Mouse (Mus musculus) layer of hippocampus, adult 11-12 months (tissue): ENCODE measurements around the gene Xrcc6.

Experiments used
- DNase-seq: peaks from one replicate; pipeline ENCODE4 v3.0.0; 2022; ENCODE audit warnings: low spot score

The Xrcc6 gene

DNA sequence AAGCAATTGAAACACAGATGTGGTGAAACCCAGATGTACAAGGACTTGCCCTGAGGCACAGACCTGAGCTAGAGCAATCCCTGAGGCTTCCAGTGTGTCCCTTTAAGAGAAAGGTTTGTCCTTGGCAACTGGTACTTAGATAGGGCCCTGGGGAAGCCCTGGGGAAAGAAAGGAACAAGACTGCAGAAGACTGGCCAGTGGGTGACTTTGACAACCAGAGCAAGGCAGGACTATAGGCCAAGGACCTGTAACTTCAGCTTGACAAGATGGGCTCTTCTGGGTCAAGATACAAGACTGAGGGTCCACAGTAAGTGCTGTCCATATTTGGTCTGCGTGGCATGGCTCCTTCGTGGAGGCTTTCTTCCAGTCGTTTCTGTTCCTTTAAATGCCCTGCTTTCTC lies at the start of gene Xrcc6:
Xrcc6 (plus strand) TSS at position 190 of the 400 bp plus-strand sequence.
- DNase-seq: no peak

DNA sequence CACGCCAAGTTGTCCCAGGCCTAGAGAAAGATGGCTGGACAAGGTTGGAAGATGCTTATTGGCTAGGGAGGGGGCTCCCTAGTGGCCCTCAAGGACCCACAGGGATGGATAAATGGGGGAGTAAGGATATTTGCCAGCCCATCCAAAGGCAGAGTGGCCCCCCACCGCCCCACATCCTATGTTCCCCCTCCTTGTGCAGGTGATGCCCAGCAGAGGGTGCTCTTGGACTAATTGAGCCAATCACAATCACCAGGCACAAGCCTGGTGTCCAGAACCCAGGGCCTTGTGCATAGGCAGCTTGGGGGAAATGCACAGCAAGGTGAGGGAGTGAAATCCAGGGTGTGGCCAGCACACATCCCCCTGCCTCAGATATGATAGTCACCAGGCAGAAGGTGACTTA lies 49.4 kb upstream of the Xrcc6 start:
- no peak for DNase-seq

DNA sequence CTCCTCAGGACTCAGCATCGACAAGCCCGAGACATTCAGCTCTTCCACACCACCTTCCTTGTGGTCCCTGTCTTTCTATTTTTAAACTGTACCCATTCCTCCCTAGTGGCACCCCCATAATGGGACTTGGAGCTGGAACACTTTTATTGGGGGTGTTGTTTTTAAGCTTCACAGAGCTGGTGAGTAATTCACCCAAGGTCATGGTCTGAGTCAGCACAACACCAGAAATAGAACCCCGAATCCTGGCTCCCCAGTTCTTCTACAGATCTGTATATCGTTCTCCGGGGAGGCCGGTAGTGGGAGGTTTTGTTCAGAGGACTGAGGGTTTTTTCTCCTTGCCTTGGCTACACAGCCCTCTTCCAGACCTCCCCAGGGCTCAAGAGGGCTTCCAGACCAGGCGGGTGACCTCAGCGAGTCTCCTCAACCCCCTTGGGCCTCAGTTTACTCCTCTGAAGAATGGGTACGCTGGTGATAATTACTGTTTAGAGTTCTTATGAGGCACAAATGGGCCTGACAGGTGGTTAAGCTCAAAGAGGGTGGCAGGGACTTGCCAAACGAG lies 48.4 kb upstream of the Xrcc6 start:
- DNase-seq: no peak

DNA sequence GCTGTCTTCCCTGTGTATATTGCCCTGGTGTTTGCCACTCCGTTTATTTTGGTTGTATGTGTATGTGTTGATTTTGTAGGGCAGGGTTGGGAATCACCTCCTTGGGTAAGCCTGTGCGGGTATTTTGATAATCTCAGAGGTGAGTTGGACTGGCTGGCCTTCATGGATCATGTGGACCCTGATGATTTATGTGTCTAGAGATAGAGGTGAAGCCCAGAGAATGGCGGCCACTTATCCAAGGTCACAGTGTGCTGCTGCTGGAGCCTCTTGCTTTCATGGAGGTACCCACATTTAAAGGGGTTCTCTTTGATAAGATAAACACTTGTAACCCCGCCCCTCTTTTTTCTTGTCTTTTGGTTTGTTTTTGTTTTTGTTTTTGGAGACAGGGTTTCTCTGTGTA lies 47.9 kb upstream of the Xrcc6 start:
- DNase-seq: no peak

DNA sequence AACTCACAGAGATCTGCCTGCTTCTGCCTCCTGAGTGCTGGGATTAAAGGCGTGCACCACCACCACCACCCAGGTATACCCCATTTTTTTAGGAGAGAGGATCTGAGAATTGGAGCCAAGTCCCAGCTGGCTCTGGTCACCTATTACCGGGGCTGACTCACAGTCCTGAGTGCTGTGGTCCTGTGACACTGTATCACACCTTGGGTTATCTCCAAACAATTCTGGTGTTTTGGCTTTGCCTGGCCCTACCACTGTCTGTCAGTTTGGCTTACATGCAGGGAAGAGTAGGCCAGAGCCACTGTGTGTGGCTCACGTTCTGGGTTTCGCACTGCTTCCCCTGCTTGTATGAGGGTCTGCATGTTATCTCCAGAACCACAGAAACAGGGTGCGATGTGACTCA lies 47.4 kb upstream of the Xrcc6 start:
- no peak for DNase-seq

DNA sequence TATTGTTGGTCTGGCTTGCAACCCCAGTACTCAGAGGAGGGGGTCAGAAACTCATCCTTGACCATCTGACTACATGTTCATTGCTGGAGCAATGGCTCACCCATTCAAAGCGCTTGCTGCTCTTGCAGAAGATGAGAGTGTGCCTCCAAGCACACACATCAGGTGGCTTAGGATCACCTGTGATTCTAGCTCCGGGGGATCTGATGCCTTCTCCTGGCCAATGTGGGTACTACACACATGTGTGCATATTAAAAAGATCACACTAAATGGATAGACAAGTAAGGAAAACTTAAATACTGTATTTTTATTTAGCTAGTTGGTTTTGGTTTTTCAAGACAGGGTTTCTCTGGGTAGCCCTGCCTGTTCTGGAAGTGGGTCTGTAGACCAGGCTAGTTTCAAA lies 46.6 kb upstream of the Xrcc6 start:
- DNase-seq: no peak

DNA sequence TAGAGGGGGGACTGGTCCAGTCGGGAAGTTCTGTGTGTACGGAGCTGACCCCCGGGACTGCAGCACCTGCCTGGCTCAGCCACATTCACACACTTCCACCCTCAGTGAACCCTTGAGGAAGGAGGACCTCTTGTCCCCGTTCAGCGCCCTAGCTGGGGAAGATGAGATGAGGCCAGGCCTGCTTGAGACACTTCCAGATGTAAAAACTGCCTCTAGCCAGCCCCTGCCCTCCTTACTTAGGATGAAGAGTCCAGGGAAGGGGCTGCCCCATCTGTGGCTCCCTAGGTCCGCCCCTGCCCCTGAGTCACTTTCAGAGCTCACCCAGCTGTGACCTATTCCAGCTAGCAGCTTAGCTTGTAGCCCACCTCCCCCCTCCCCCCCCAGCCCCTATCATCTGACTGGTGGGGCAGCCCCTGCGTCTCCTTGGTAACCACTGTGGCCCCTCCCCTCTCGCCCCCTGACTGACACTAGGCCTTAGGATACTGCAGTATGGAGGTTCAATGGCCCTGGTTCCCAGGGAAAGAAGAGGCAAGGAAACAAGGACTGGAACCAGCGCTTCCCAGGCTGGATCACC lies 44.4 kb upstream of the Xrcc6 start:
- DNase-seq: no peak

DNA sequence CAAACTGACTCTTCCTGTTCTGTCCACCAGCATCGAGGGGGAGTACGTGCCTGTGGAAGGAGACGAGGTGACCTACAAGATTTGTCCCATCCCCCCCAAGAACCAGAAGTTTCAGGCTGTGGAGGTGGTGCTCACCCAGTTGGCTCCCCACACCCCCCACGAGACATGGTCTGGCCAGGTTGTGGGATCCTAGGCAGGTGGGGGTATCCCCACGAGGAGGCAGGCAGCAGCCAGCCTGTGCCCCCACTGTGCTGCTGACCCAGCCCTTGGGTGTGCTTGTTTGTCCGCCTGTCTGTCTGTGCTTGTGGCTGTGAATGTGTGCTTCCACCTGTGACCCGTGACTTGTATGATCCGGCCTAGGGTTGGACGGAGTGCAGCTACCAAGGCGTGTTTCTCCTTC lies 38.6 kb upstream of the Xrcc6 start:
- DNase-seq: no peak

DNA sequence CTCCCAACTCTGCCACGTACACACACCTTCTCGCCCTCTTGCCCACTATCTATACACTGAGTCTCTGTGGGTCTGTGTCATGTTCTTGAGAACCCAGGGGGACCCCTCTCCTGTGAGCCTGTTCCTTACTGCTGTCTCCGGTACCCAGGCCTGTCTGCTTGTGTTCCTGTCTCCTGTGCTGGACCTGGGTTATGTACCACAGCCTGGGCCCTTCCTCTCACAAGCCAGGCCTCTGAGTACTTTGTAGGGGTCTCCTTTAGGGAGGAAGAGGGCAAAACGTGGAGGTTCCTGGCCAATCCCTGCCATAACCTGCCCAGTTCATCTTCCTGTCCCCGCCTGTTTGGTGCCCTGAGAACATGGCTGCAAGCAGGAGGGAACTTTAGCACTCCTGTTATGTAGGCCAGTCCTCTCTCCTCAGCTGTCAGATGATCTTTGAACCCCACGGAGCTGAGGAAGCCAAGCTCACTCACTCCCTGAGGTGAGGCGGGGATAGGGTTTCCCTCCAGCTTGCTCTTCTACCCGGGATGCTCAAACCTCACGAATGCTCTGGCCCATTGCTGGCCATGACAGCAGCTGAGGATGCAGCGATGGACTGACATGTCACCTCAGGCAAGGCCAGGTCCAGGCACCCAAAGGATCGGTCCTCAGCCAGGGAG lies 38.0 kb upstream of the Xrcc6 start:
- DNase-seq: no peak

DNA sequence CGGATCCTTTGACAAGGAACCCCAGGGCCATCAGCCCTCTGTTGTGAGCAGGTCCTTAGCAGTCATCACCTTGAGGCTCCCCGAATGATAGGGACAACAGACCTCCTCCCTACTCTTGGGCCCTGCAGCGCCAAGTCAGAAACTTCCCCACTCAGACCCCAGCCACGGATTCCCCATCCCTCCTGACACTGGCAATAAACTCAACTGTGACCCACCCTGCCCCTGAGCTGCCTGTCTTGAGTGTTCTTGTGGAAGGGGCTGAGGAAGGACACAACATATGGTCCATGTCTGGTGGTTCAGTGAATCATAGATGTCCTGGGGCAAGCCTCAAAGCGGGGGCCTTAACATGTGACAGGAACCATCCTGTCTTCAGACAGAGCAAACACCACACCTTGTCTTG lies 36.9 kb upstream of the Xrcc6 start:
- no peak for DNase-seq

DNA sequence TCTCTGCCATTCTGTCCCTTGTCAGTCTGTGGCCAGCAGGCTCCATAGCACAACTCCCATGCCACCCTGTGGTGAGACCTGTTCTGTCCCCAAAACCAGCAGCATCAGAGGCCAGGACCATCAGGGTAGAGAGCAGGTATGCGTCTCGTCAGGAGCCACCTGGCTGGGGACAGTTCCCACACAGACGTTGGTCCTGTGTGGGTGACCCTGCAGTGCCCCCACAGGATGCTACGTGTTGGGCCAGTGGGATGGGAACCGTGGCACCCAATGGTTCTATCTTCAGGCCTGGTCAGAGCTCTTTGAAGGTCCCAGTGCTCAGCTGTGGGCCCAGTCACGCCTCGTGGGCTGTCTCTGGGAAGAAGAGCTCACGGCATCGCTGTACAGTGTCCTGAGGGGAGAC lies 36.5 kb upstream of the Xrcc6 start:
- DNase-seq: no peak

DNA sequence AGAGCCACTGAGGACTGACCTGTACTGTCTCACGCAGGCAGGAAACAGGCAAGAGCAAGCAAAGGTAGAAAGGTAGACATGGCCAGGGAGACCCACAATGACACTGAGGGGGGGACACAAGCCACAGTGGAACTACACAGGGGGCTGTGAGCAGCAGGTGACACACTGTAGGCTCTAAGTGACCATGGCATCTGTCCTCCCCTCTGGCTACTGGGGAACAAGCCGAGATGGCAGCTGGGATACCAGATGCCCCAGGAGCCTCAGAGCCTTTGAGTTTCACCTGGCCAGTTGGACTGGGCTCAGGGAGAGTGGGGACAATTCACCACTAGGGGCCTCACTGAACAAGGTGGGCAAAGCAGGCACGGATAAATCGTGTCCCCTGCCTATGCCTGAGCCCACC lies 35.3 kb upstream of the Xrcc6 start:
- no peak for DNase-seq

DNA sequence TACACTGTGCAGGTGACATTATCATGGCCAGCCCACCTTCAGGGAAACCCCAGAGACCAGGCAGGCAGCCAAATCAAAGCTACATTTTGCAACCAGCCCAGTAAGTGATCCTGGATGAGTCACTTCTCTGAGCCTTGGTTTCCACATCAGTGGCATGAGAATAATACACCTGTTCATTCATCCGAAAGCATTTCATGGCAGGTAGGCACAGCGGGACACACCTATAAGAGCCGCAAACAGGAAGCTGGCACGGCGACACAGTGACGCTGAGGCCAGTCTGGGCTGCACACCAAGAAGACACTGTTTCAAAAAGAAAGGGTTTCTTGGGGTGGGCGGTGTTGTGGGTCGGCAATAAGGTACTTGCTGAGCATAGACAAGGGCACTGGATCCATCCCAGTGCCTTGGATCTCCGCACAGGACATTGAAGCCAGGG lies 33.5 kb upstream of the Xrcc6 start:
- no peak for DNase-seq

DNA sequence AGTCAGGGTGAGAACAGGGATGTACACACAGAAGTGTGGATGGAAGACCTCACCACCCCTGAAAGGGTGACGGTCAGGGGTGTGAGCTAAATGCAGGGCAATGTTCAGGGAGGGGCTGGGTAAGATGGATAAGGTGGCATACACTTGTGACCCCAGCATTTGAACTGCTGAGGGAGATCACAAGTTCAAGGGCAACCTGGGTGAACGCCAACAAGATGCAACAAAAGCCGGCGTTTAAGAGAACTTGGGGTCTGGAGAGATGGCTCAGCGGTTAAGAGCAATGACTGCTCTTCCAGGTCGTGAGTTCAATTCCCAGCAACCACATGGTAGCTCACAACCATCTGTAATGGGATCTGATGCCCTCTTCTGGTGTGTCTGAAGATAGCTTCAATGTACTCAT lies 32.9 kb upstream of the Xrcc6 start:
- no peak for DNase-seq

DNA sequence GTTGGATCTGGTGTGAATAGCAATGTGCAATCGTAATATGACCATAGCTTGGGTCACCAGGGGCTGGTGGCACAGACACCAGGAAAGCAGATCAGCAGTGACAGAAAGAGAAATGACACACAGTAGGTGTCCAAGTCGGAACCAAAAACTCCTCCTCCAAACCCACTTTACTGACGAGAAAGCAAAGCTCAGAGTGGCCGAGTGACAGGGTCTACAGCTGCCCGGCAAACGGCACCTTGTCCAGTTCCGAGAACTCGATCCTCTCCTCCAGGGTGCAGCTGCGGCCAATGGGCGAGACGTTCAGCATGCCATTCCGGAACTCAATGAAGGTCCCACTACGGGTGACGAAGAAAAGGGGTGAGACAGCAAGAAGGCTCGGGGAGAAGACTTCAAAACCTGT lies 32.2 kb upstream of the Xrcc6 start:
- DNase-seq: no peak

DNA sequence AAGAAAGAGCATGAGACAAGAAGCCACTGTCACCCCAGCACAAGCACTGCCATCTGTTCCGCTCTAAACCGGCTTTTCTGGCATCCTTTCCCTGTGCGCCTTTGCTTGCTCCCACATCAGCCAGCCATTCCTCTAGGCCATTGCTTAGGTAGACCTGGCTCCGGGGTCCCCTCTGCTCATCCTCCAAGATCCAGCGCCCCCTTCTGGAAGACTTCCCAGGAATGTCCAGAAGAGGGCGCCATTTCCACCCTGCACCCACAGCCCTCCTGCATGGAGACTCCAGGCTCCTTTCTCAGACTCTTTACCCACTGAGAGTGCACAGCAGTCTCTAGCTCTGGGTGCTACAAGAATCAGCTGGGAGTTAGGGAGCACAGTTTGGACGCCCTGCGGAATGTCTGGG lies 31.2 kb upstream of the Xrcc6 start:
- peak; percentile 65 for DNase-seq

DNA sequence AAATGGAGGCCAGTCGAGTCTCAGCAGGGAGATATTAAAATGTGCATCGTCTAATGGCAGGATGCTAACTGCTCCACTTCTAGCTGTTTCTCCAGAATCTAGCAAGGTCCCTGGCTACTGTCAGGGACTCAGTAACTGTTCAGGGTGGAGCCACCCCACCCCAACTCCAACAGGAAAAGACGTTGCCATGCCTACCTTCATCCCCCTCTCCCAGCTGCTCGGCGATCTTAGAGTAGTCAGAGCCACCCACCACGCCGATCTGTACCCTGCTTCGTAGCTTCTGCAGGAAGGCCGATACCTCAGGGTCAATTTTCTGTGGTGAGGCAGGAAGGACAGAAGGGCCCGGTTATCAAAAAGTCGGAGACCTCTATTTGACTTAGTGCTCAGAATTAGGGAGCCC lies 30.0 kb upstream of the Xrcc6 start:
- no peak for DNase-seq

DNA sequence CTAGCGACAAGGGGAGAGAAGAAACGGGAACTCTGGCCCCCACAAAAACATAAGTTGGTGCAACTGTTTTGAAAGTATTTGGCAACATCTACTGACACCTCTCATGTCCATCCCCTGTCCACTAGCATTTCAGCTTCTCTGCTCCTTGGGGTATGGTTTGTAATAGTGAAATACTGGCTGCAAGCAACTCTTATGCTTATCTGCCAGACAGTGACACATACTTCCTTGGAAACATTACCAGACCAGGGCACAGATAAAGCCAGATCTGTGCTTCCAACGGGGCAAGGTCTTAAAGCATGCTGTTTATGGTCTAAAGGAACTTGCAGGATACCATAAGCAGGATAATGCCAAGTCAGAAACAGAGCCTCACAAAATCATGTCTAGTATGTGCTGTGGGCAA lies 28.7 kb upstream of the Xrcc6 start:
- no peak for DNase-seq

DNA sequence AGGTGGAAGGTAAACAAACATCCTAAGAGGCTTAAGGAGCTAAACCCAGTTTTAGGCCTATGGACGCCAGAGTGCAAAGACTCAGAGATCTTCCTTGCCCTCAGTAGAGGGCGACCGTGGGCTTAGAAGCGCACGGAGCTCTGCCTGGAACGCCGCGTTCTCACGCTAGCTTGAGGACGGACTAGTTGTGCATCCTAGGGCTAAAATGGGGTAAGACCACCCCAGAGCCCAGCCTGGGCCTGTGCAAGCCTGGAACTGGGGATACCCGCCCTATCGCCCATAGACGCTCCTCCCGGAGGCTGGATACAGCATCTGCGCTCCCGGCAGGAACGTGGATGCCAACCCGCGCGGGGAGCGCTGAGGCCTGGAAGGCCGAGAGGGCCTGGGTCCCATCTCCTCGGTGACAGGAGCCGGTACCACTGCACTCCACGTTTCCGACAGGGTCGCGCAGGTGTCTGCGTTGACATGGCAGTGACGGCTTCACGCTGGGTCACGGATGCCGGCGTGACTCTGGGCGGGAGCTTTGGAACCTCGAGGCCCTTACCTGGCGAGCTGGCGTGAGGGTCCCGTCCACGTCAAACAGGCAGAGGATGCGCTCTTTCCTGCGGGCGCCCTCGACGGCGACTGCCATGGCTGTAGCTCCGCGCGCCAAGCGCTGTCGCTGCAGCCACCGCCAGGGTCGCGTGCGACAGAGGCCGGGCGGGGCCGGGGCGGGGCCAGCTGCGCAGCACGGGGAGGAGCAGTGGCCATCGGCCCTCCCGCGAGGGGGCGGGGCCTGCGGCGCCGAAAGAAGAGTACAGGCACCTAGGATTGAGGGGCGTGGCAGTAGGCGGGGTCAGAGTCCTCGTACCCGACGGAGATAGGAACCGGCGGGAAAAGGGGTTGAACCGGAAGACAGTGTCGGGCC lies 27.2 kb upstream of the Xrcc6 start, which contains the start of gene Pmm1:
Pmm1 (minus strand) TSS at position 760 of the 907 bp plus-strand sequence.
- peak; percentile 99 for DNase-seq

DNA sequence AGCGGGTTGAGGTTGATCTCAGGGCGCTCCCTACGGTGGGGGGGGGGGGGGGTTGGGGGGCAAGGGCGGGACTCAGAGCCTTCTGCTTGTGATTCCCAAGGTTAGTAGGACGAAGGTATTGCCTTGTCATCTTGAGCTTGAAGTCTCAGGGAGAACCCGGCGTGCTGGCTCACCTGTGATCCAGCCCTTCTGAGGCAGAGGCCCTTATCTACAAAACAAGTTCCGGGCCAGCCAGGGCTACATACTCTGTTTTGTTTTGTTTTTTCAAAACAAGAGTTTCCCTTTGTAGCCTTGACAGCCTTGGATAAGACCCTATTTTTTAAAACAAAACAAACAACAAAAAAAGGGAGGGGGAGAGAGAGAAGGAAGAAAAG lies 26.6 kb upstream of the Xrcc6 start:
- DNase-seq: no peak

DNA sequence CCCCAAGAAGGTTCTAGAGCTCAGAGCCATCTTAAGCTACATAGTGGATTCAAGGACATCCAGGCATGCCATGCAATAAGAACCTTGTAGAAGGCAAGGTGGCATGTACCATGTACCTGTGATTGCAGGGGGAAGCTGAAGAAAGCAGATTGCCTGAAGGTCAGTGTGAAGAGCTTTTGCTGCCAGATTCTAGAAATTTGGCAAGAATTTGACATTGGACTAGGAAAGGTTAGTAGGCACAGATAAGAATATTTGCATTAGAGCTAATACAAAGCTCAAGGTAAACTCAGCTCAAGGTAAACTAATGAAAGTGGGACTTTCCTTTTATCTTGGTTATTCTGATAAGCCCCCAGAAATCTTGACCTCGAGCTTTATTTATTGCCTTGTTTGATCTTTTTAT lies 23.4 kb upstream of the Xrcc6 start:
- DNase-seq: no peak

DNA sequence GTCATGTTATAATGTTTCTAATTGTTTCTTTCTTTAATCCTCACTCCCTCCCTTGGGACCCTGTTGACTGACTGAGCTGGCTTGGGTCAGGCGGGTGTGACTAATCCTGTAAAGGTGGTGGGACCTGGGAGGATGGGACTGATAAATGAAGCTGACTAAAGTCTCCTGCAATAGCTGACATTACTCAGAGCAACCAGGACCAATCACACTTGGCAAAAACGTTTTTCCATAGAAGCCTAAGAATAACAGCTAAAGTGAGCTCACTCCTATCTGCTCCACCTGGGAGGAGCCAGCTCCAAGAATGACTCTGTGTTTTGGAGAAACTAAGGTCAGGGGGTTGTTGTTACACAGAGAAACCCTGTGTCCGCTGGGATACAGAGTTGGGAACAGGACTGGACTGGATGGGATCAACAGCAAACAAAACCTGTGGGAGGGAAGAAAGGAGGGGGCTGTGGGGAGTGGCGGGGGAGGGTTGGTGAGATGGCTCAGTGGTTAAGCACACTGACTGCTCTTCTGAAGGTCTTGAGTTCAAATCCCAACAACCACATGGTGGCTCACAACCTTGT lies 22.6 kb upstream of the Xrcc6 start:
- no peak for DNase-seq
